8 mouse cellular contexts compared by ENCODE assay signal in genomic region chr11:94144771-94145539, GRCm38 (mm10).
A peak's percentile ranks its signal among the peaks of the same experiment; 100 is the strongest.
DNase-seq lines count a peak whose midpoint lies in the region; ATAC-seq and TF ChIP-seq lines count a peak whose summit lies in the region.

No protein-coding gene starts in this region.

- intact Hi-C loops in heart, adult 2 months (cut with DNase I) = no loop called here

- DNase-seq in testis, postnatal 10 days (ENCODE audit: low spot score) = peak; percentile 68
- no peak for DNase-seq in testis, postnatal 14 days (ENCODE audit: low spot score)
- DNase-seq in heart, adult 2 months = peak; percentile 77 to 84
- DNase-seq in layer of hippocampus, adult 18-20 months (ENCODE audit: low spot score in 2 of 2) = peak; percentile 78 to 94
- peak; percentile 84 to 86 for DNase-seq in lung, postnatal 4 days
- DNase-seq in liver, embryonic 11.5 days (ENCODE audit: low spot score) = no peak

- 50% methylated on average over 11 of the region's 11 CpGs for WGBS in heart, adult 2 months
- whole genome bisulfite sequencing in stomach, embryonic 15.5 days = 52% methylated on average over 11 of the region's 11 CpGs
- 80% methylated on average over 11 of the region's 11 CpGs for WGBS in liver, embryonic 11.5 days

- no peak overlapping the region for H3K4me3 ChIP-seq in cortical plate, adult 2 months (ENCODE audit: insufficient read depth, low read length)
- no peak overlapping the region for H3K4me3 ChIP-seq in heart, adult 2 months
- no peak overlapping the region for H3K4me3 ChIP-seq in stomach, embryonic 15.5 days (replicated peaks)
- H3K4me3 ChIP-seq in liver, embryonic 11.5 days (ENCODE audit: low read depth, low read length) = no peak overlapping the region

- no peaks in the 10 kb centered on the region for H3K27me3 ChIP-seq in heart, adult 2 months (ENCODE audit: control insufficient read depth, insufficient read depth, low read length)
- H3K27me3 ChIP-seq in stomach, embryonic 15.5 days (replicated peaks) = no peaks in the 10 kb centered on the region
- H3K27me3 ChIP-seq in liver, embryonic 11.5 days (replicated peaks; ENCODE audit: control insufficient read depth, insufficient read depth, low read length) = peaks cover 30% of the 10 kb centered on the region

- no peak overlapping the region for H3K9ac ChIP-seq in heart, adult 2 months (ENCODE audit: low read depth, low read length)
- no peak overlapping the region for H3K9ac ChIP-seq in stomach, embryonic 15.5 days
- no peak overlapping the region for H3K9ac ChIP-seq in liver, embryonic 11.5 days (ENCODE audit: low read depth, low read length)

- 0 out of 2 replicates have a peak overlapping the region, but pooled peaks have one; percentile 13 for H3K27ac ChIP-seq in cortical plate, adult 2 months (ENCODE audit: insufficient read depth, low read length)
- H3K27ac ChIP-seq in heart, adult 2 months = peak overlapping the region; percentile 64
- H3K27ac ChIP-seq in stomach, embryonic 15.5 days = peak overlapping the region; percentile 49
- no peak overlapping the region for H3K27ac ChIP-seq in liver, embryonic 11.5 days (ENCODE audit: low read depth, low read length)

- no peak for TF ChIP-seq EP300 in heart, adult 2 months (IDR thresholded peaks at IDR 0.05; ENCODE audit: insufficient read depth, low read depth, low read length)

- H3K9me3 ChIP-seq in stomach, embryonic 15.5 days = no peaks in the 10 kb centered on the region
- H3K9me3 ChIP-seq in liver, embryonic 11.5 days (ENCODE audit: control insufficient read depth, low read length) = no peaks in the 10 kb centered on the region

- no peak overlapping the region for H3K4me2 ChIP-seq in stomach, embryonic 15.5 days
- H3K4me2 ChIP-seq in liver, embryonic 11.5 days = no peak overlapping the region

- H3K79me2 ChIP-seq in heart, adult 2 months (replicated peaks; ENCODE audit: control insufficient read depth, insufficient read depth, low read length) = no peaks in the 10 kb centered on the region

- peak; percentile 32; the same call in 1 of the 2 replicates for TF ChIP-seq POLR2A in cortical plate, adult 2 months (IDR thresholded peaks at IDR 0.05; ENCODE audit: extremely low read depth, insufficient read depth, low read length)
- TF ChIP-seq POLR2A in heart, adult 2 months (IDR thresholded peaks at IDR 0.05; ENCODE audit: insufficient read depth, low read depth, low read length) = no peak; the same call in 1 of the 2 replicates

- H3K4me1 ChIP-seq in cortical plate, adult 2 months (ENCODE audit: control insufficient read depth, insufficient read depth, low read length) = peaks cover 7% of the 10 kb centered on the region
- H3K4me1 ChIP-seq in heart, adult 2 months (ENCODE audit: control insufficient read depth, insufficient read depth, low read length) = peaks cover 2% of the 10 kb centered on the region; the same call in 1 of the 2 replicates
- peaks cover 15% of the 10 kb centered on the region; the same call in 1 of the 2 replicates for H3K4me1 ChIP-seq in stomach, embryonic 15.5 days
- H3K4me1 ChIP-seq in liver, embryonic 11.5 days (replicated peaks; ENCODE audit: control insufficient read depth, insufficient read depth, low read length) = no peaks in the 10 kb centered on the region

- no peaks in the 10 kb centered on the region for H3K36me3 ChIP-seq in heart, adult 2 months (ENCODE audit: control insufficient read depth, insufficient read depth, low read length)
- H3K36me3 ChIP-seq in stomach, embryonic 15.5 days = no peaks in the 10 kb centered on the region
- H3K36me3 ChIP-seq in liver, embryonic 11.5 days (ENCODE audit: control insufficient read depth, insufficient read depth, low read length) = no peaks in the 10 kb centered on the region

- TF ChIP-seq CTCF in cortical plate, adult 2 months (IDR thresholded peaks at IDR 0.05; ENCODE audit: extremely low read depth, insufficient read depth, low read length) = no peak
- no peak for TF ChIP-seq CTCF in heart, adult 2 months (IDR thresholded peaks at IDR 0.05)

- ATAC-seq in stomach, embryonic 15.5 days (ENCODE audit: insufficient read depth, low FRiP score, low read depth) = peak; percentile 82
- no peak for ATAC-seq in liver, embryonic 11.5 days (replicated peaks; ENCODE audit: low FRiP score)

Comparison
In these comparisons a context has a peak if more than half of its experiments do, and no peak if none do; other contexts are left out.
1. DNase-seq: peak in testis, postnatal 10 days (single experiment), heart, adult 2 months (2 of 2), layer of hippocampus, adult 18-20 months (2 of 2) and lung, postnatal 4 days (2 of 2); none in testis, postnatal 14 days (single experiment) and liver, embryonic 11.5 days (single experiment).